Comparison of ENCODE assay signal across 30 mouse cellular contexts in the genomic region with DNA sequence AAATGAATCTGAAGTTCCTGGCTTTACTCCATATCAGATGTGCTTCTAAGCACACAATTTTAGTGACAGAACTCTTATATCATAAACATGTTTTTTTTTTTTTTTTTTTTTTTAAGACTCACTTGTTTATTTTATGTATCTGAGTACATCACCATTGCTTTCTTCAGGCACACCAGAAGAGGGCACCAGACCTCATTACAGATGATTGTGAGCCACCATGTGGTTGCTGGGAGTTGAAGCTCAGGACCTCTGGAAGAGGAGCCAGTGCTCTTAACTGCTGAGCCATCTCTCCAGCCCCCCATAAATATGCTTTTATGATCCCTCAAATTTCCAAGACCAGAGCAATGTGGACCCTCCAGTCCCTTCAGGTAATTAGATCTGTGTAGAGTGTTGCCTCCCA.
DNase-seq lines count a peak whose midpoint lies in the region; ATAC-seq and TF ChIP-seq lines count a peak whose summit lies in the region.
"Had no signal": no experiment of that assay in that cellular context is flagged by ENCODE, and none has a peak within 500 bp of the region (broad histone marks: within the 10 kb centered on the region; RNA-seq: fewer than 3 reads in every experiment).

No protein-coding gene starts in this region.

- H3K27me3 ChIP-seq in heart, postnatal 0 days (ENCODE audit: control insufficient read depth, insufficient read depth, low read length), result no peaks in the 10 kb centered on the region
- H3K27me3 ChIP-seq in heart, embryonic 11.5 days (ENCODE audit: control insufficient read depth, insufficient read depth, low read length), result no peaks in the 10 kb centered on the region
- H3K27me3 ChIP-seq in midbrain, postnatal 0 days (ENCODE audit: insufficient read depth, low read length), result no peaks in the 10 kb centered on the region
- no peaks in the 10 kb centered on the region for H3K27me3 ChIP-seq in midbrain, embryonic 11.5 days (ENCODE audit: control insufficient read depth, insufficient read depth, low read length)
- H3K27me3 ChIP-seq: intestine, embryonic 15.5 days; limb, embryonic 12.5 days; liver, embryonic 15.5 days; neural tube, embryonic 13.5 days had no signal

- no peak overlapping the region for H3K4me3 ChIP-seq in heart, postnatal 0 days (ENCODE audit: low read depth, low read length)
- no peak overlapping the region for H3K4me3 ChIP-seq in heart, embryonic 11.5 days (ENCODE audit: low read depth, low read length)
- no peak overlapping the region for H3K4me3 ChIP-seq in layer of hippocampus, adult 2 months
- no peak overlapping the region for H3K4me3 ChIP-seq in midbrain, postnatal 0 days (ENCODE audit: low read depth, low read length)
- no peak overlapping the region for H3K4me3 ChIP-seq in midbrain, embryonic 11.5 days (ENCODE audit: low read depth, low read length)
- H3K4me3 ChIP-seq: erythroblast, embryonic 14.5 days; heart, embryonic 10.5 days; hindbrain, embryonic 10.5 days; intestine, embryonic 15.5 days; limb, embryonic 12.5 days; liver, embryonic 15.5 days; midbrain, embryonic 10.5 days; myocyte; neural tube, embryonic 13.5 days had no signal

- no peak for ATAC-seq in heart, postnatal 0 days (ENCODE audit: insufficient read depth, low read depth)
- ATAC-seq in heart, embryonic 11.5 days (replicated peaks; ENCODE audit: insufficient number of reproducible peaks, low FRiP score, low TSS enrichment), result no peak
- no peak for ATAC-seq in midbrain, postnatal 0 days (ENCODE audit: low FRiP score)
- ATAC-seq in midbrain, embryonic 11.5 days (ENCODE audit: low FRiP score), result no peak
- ATAC-seq: activated CD4-positive, CD25-positive, alpha-beta regulatory T cell, adult 4 months; CD4-positive, CD25-positive, alpha-beta regulatory T cell, adult 4 months; hindbrain, embryonic 16.5 days; intestine, embryonic 15.5 days; midbrain, embryonic 16.5 days had no signal

- no peaks in the 10 kb centered on the region for H3K36me3 ChIP-seq in heart, postnatal 0 days (replicated peaks; ENCODE audit: control insufficient read depth, insufficient read depth, low read length)
- no peaks in the 10 kb centered on the region for H3K36me3 ChIP-seq in heart, embryonic 11.5 days (ENCODE audit: control insufficient read depth, insufficient read depth, low read length)
- H3K36me3 ChIP-seq in midbrain, postnatal 0 days (ENCODE audit: insufficient read depth, low read length), result no peaks in the 10 kb centered on the region
- no peaks in the 10 kb centered on the region for H3K36me3 ChIP-seq in midbrain, embryonic 11.5 days (ENCODE audit: control insufficient read depth, insufficient read depth, low read length)
- H3K36me3 ChIP-seq: heart, embryonic 10.5 days; hindbrain, embryonic 10.5 days; intestine, embryonic 15.5 days; limb, embryonic 12.5 days; liver, embryonic 15.5 days; midbrain, embryonic 10.5 days; neural tube, embryonic 13.5 days had no signal

- no peak for TF ChIP-seq EP300 in heart, postnatal 0 days (IDR thresholded peaks at IDR 0.05; ENCODE audit: low read depth)

- H3K4me2 ChIP-seq in heart, postnatal 0 days (ENCODE audit: low read depth, low read length), result no peak overlapping the region
- no peak overlapping the region for H3K4me2 ChIP-seq in heart, embryonic 11.5 days
- H3K4me2 ChIP-seq in midbrain, postnatal 0 days (ENCODE audit: low read depth, low read length, poor library complexity, severe bottlenecking), result no peak overlapping the region
- no peak overlapping the region for H3K4me2 ChIP-seq in midbrain, embryonic 11.5 days
- H3K4me2 ChIP-seq: intestine, embryonic 15.5 days; limb, embryonic 12.5 days; liver, embryonic 15.5 days; neural tube, embryonic 13.5 days had no signal

- no peak for DNase-seq in heart, postnatal 0 days (ENCODE audit: low spot score)
- DNase-seq in layer of hippocampus, adult 2 months (ENCODE audit: low spot score in 2 of 2), result no peak
- no peak for DNase-seq in layer of hippocampus, adult 9-10 months (ENCODE audit: low spot score)
- DNase-seq in midbrain, postnatal 0 days (ENCODE audit: low spot score), result no peak
- no peak for DNase-seq in midbrain, embryonic 11.5 days (ENCODE audit: low spot score, missing footprints)
- no peak for DNase-seq in cerebellum, postnatal 25 days
- DNase-seq: adrenal gland, adult 2 months; adrenal gland, postnatal 36 days; cerebellum, adult 18-20 months; cerebellum, postnatal 10 days; gastrocnemius, postnatal 10 days; heart, postnatal 10 days; kidney, postnatal 25 days; layer of hippocampus, adult 9-11 months; lung, postnatal 10 days; thymus, postnatal 4 days had no signal

- no peaks in the 10 kb centered on the region for H3K9me3 ChIP-seq in heart, postnatal 0 days (replicated peaks; ENCODE audit: control insufficient read depth, low read length)
- H3K9me3 ChIP-seq in heart, embryonic 11.5 days (replicated peaks; ENCODE audit: control insufficient read depth, low read length), result no peaks in the 10 kb centered on the region
- no peaks in the 10 kb centered on the region for H3K9me3 ChIP-seq in midbrain, postnatal 0 days (ENCODE audit: low read length)
- no peaks in the 10 kb centered on the region for H3K9me3 ChIP-seq in midbrain, embryonic 11.5 days (ENCODE audit: control insufficient read depth, low read length)
- H3K9me3 ChIP-seq: heart, embryonic 10.5 days; hindbrain, embryonic 10.5 days; intestine, embryonic 15.5 days; limb, embryonic 12.5 days; liver, embryonic 15.5 days; midbrain, embryonic 10.5 days; neural tube, embryonic 13.5 days had no signal

- H3K27ac ChIP-seq in heart, postnatal 0 days (ENCODE audit: low read depth), result no peak overlapping the region
- H3K27ac ChIP-seq in heart, embryonic 11.5 days (ENCODE audit: low read depth, low read length), result no peak overlapping the region
- H3K27ac ChIP-seq in layer of hippocampus, adult 2 months, result no peak overlapping the region
- H3K27ac ChIP-seq in midbrain, postnatal 0 days (ENCODE audit: low read depth, low read length), result no peak overlapping the region
- H3K27ac ChIP-seq in midbrain, embryonic 11.5 days (ENCODE audit: low read depth, low read length), result no peak overlapping the region
- H3K27ac ChIP-seq: heart, embryonic 10.5 days; hindbrain, embryonic 10.5 days; intestine, embryonic 15.5 days; limb, embryonic 12.5 days; liver, embryonic 15.5 days; midbrain, embryonic 10.5 days; neural tube, embryonic 13.5 days had no signal

- TF ChIP-seq CTCF in heart, postnatal 0 days (IDR thresholded peaks at IDR 0.05; ENCODE audit: low read depth), result 0 out of 2 replicates have a peak, but pooled peaks have one; percentile 13
- TF ChIP-seq CTCF in layer of hippocampus, adult 2 months (conservative IDR thresholded peaks at IDR 0.05), result peak; percentile 52
- TF ChIP-seq CTCF in midbrain, postnatal 0 days (IDR thresholded peaks at IDR 0.05), result peak; percentile 24

- H3K4me1 ChIP-seq in heart, postnatal 0 days (ENCODE audit: control insufficient read depth, insufficient read depth), result peaks cover 4% of the 10 kb centered on the region
- H3K4me1 ChIP-seq in heart, embryonic 11.5 days (ENCODE audit: control insufficient read depth, insufficient read depth, low read length), result no peaks in the 10 kb centered on the region
- no peaks in the 10 kb centered on the region for H3K4me1 ChIP-seq in midbrain, postnatal 0 days (ENCODE audit: insufficient read depth, low read length)
- H3K4me1 ChIP-seq in midbrain, embryonic 11.5 days (ENCODE audit: control insufficient read depth, insufficient read depth, low read length), result no peaks in the 10 kb centered on the region
- H3K4me1 ChIP-seq: hindbrain, embryonic 10.5 days; intestine, embryonic 15.5 days; limb, embryonic 12.5 days; midbrain, embryonic 10.5 days had no signal

- H3K9ac ChIP-seq in heart, postnatal 0 days (replicated peaks; ENCODE audit: low read depth, low read length), result no peak overlapping the region
- H3K9ac ChIP-seq in heart, embryonic 11.5 days (ENCODE audit: low read depth, low read length), result no peak overlapping the region
- no peak overlapping the region for H3K9ac ChIP-seq in midbrain, postnatal 0 days (replicated peaks; ENCODE audit: low read length, poor library complexity, severe bottlenecking)
- no peak overlapping the region for H3K9ac ChIP-seq in midbrain, embryonic 11.5 days (ENCODE audit: low read length)
- H3K9ac ChIP-seq: intestine, embryonic 15.5 days; limb, embryonic 12.5 days; liver, embryonic 15.5 days; neural tube, embryonic 13.5 days had no signal
